Mouse (Mus musculus) liver, embryonic 11.5 days (tissue): ENCODE data around the gene Dab1. TPM values are rescaled to one million over a fixed set of nuclear protein-coding genes. Genes with fewer than 3 reads are reported as not detected.

Experiments used
- ATAC-seq: fragments of 200-750 bp; cut with Nextera tagmentation; replicated peaks from 2 replicates; pipeline ENCODE4 v1.8.0; 2017; ENCODE audit warnings: moderate number of reproducible peaks, mild to moderate bottlenecking, moderate TSS enrichment, moderate library complexity; ENCODE audit not compliant: low FRiP score
- DNase-seq: peaks from one replicate; pipeline ENCODE4 v3.0.0-alpha.2; 2017; ENCODE audit warnings: low spot score
- H3K27ac ChIP-seq: fragments of 300-500 bp; sonication (generic); 2 replicates; pipeline ENCODE4 v1.5.1; 2014; ENCODE audit warnings: mild to moderate bottlenecking, low read depth, low read length, control low read depth
- H3K27me3 ChIP-seq: fragments of 300-500 bp; sonication (generic); replicated peaks from 2 replicates; pipeline ENCODE4 v1.6.1; 2014; ENCODE audit warnings: low read length, mixed read lengths; ENCODE audit not compliant: control insufficient read depth, insufficient read depth
- H3K36me3 ChIP-seq: fragments of 300-500 bp; sonication (generic); 2 replicates; pipeline ENCODE4 v1.6.1; 2014; ENCODE audit warnings: mild to moderate bottlenecking, low read length, moderate library complexity, mixed read lengths; ENCODE audit not compliant: control insufficient read depth, insufficient read depth
- H3K4me1 ChIP-seq: fragments of 300-500 bp; sonication (generic); replicated peaks from 2 replicates; pipeline ENCODE4 v1.6.1; 2014; ENCODE audit warnings: low read length, mixed read lengths; ENCODE audit not compliant: control insufficient read depth, insufficient read depth
- H3K4me2 ChIP-seq: fragments of 300-500 bp; sonication (generic); 2 replicates; pipeline ENCODE4 v1.6.1; 2014; ENCODE audit warnings: mild to moderate bottlenecking, control low read depth, moderate library complexity
- H3K4me3 ChIP-seq: fragments of 300-500 bp; sonication (generic); 2 replicates; pipeline ENCODE4 v1.5.1; 2014; ENCODE audit warnings: low read depth, low read length, control low read depth
- H3K9ac ChIP-seq: fragments of 300-500 bp; sonication (generic); 2 replicates; pipeline ENCODE4 v1.6.1; 2014; ENCODE audit warnings: low read depth, low read length, control low read depth
- H3K9me3 ChIP-seq: fragments of 300-500 bp; sonication (generic); 2 replicates; pipeline ENCODE4 v1.6.1; 2016; ENCODE audit warnings: low read length, inconsistent platforms, mixed read lengths; ENCODE audit not compliant: control insufficient read depth
- WGBS: fragments of 180-500 bp; shearing (Covaris S2); extraction: QIAGEN DNeasy Blood & Tissue Kit; methylation state at CpG from one replicate; pipeline ENCODE4 v1.1.7; 2014; 5-methylcytosine and 5-hydroxymethylcytosine counted together
- polyA plus RNA-seq: library from polyadenylated mRNA; unstranded; fragments of >200 nt; fragmentation: Nextera tagmentation; extraction: Ambion mirVana; gene quantifications from 2 replicates; pipeline ENCODE4 v1.2.1, GENCODE M21; 2014

Gene Dab1
- polyA plus RNA-seq, 1 experiment from 2014 or later, result 1.8 TPM

DNA sequence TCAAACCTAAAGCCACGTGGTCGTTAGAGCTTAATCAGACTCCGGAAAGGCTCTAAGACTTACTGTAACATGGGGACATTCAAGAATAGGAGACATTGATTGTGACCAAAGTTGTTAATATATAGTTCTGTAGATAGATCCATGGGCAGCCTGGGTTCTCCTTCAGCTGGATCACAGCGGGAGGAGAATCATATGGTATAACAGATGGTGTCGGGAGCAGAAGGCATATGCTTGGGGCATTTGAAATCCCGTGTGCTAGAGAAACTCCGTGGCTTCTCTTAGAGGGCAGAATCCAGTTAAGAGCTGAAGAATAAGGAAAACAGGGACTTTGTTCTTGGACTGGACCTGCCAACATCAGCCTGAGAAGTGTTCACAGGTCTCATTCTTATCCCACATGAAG is 904.6 kb downstream of the Dab1 start:
- Histone ChIP-seq H3K4me1 (no peaks in the 10 kb centered on the region), H3K4me3 (no peak overlapping the region), H3K4me2 (no peak overlapping the region), H3K36me3 (no peaks in the 10 kb centered on the region), H3K27ac (no peak overlapping the region), H3K27me3 (no peaks in the 10 kb centered on the region), H3K9me3 (no peaks in the 10 kb centered on the region), H3K9ac (no peak overlapping the region)
- 85% methylated on average over 7 of the region's 7 CpGs for WGBS
- no peak for DNase-seq
- ATAC-seq, result no peak

DNA sequence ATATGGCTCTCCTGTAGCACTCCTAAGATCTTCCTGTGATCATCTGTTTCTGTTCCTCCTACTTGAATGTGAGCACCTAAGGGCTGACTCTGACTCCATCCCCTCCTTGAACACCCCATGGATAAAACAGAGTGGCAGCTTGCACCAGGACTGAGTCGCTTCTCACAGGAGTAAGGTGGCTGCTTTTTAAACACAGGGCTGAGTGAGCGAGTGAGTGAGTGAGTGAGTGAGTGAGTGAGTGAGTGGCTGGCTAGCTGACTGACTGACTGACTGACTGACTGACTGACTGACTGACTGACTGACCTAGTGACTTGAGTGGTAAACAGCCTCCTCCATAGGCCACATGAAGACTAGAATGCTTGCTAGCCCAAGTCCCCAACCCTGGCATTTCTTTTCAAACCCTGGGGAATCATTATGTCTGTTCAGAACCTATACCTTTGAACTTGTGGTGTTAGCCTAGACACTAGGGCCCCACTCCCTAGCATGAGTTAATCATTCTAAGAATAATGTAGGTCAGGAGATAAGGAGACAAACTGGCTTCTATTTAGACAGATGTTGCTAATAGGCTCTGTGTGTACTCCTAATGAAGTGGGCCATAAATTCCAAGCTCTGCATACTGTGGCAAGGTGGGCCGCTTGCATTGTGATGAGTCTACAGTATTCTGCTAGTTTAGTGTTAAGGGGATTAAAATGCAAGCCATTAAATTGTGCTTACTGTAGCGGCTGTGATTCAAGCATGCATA is 910.9 kb downstream of the Dab1 start:
- ATAC-seq, result no peak
- Histone ChIP-seq H3K9ac (no peak overlapping the region), H3K4me3 (no peak overlapping the region), H3K36me3 (no peaks in the 10 kb centered on the region), H3K4me1 (no peaks in the 10 kb centered on the region), H3K27ac (no peak overlapping the region), H3K4me2 (no peak overlapping the region), H3K9me3 (no peaks in the 10 kb centered on the region), H3K27me3 (no peaks in the 10 kb centered on the region)
- 63% methylated on average over 4 of the region's 4 CpGs for WGBS
- no peak for DNase-seq

DNA sequence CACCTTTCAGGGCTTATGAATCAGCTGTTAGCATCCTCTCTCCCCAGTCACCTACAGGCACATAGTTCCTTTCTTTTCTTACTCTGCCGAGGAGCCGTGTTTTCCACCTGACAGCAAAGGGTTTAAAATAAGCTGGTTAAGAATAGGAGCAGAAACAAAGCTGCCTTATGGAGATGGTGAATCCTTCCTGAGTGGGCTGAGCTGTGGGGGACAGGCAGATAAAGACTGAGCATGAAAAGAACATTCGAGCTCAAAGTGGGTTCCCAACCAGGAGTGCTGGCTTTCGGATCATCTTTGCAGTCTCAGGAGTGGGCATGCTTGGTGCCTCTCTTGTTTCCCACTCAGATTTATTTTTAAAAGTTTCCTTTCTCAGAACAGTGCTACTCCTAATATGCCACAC is 913.7 kb downstream of the Dab1 start:
- H3K9me3 ChIP-seq, result no peaks in the 10 kb centered on the region
- 85% methylated on average over 4 of the region's 4 CpGs for WGBS
- H3K36me3 ChIP-seq, result no peaks in the 10 kb centered on the region
- H3K27me3 ChIP-seq, result no peaks in the 10 kb centered on the region
- no peak overlapping the region for H3K4me2 ChIP-seq
- no peak overlapping the region for H3K4me3 ChIP-seq
- DNase-seq, result no peak
- H3K27ac ChIP-seq, result no peak overlapping the region
- H3K4me1 ChIP-seq, result no peaks in the 10 kb centered on the region
- H3K9ac ChIP-seq, result no peak overlapping the region
- ATAC-seq, result no peak

GRCm38 (mm10) chr4:104538420-104538819 is 919.3 kb downstream of the Dab1 start:
- DNase-seq, result no peak
- no peak for ATAC-seq
- Histone ChIP-seq H3K9ac (no peak overlapping the region), H3K9me3 (no peaks in the 10 kb centered on the region), H3K27me3 (no peaks in the 10 kb centered on the region), H3K27ac (no peak overlapping the region), H3K4me1 (no peaks in the 10 kb centered on the region), H3K4me2 (no peak overlapping the region), H3K4me3 (no peak overlapping the region), H3K36me3 (no peaks in the 10 kb centered on the region)
- WGBS, result 83% methylated on average over 3 of the region's 3 CpGs

DNA sequence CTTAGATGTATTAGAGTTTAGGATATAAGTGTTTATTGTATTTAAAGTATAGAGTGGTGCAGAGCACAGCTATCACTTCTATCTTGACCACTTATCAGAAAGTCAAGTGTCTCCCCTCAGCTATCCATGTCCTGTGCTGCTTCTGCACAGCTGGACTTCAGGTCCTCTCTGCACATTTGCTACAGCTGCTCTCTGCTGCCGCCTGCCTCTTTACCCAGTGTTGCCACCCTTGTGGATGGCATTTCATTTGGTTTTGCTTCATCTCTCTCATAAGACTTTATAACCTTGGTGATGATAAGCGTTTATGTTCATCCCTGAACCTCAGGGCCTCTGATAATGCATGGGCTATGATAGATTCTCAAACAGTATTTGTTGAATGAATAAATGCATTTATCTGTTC is 919.9 kb downstream of the Dab1 start:
- no peak for ATAC-seq
- 79% methylated on average over 2 of the region's 2 CpGs for WGBS
- no peaks in the 10 kb centered on the region for H3K4me1 ChIP-seq

DNA sequence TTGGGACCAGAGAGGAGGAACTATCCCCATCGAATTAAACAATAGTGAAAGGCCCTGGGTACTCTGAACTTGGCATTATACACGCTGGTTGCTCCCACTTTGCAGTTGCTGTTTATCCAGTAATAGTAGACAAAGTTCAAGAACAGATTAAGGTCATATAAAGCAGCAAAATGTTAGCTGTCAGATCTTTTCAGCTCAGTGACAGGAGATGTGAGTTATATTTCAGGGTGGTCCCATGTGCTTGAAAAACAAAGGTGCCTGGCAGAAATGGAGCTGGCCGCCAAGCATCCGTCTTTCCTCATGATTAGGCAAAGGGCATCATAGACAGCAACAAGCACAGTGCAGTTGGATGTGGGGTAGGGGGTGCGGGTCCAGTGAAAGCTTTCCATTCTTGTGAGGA is 927.9 kb downstream of the Dab1 start:
- H3K4me1 ChIP-seq, result no peaks in the 10 kb centered on the region
- H3K4me2 ChIP-seq, result no peak overlapping the region
- WGBS, result 73% methylated on average over 5 of the region's 5 CpGs
- H3K4me3 ChIP-seq, result no peak overlapping the region
- no peak overlapping the region for H3K9ac ChIP-seq
- DNase-seq, result no peak
- no peak for ATAC-seq
- no peak overlapping the region for H3K27ac ChIP-seq
- H3K9me3 ChIP-seq, result no peaks in the 10 kb centered on the region
- no peaks in the 10 kb centered on the region for H3K27me3 ChIP-seq
- H3K36me3 ChIP-seq, result no peaks in the 10 kb centered on the region

More for the DNA sequence above, 919.9 kb downstream of the Dab1 start:
- H3K4me3 ChIP-seq, result no peak overlapping the region
- no peaks in the 10 kb centered on the region for H3K36me3 ChIP-seq
- H3K27ac ChIP-seq, result no peak overlapping the region
- H3K4me2 ChIP-seq, result no peak overlapping the region
- no peak for DNase-seq
- no peaks in the 10 kb centered on the region for H3K27me3 ChIP-seq
- no peak overlapping the region for H3K9ac ChIP-seq
- no peaks in the 10 kb centered on the region for H3K9me3 ChIP-seq

DNA sequence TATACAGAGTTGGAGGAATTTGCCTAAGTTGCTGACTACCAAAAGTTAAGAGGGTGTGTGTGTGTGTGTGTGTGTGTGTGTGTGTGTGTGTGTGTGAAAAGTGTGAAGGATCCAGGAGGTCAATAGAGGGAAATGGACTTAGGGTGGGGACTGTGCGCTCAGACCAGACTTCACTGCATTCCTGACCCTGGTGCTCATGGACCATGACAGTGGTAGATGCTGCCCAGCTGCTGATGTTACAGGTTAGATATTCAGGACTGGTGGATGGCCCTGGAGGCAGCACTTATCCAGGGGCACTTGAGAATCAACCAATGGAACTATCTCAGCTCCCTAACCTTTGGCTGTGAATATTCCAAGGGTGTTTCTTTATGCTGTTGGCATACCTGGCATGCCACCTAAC is 929.1 kb downstream of the Dab1 start:
- H3K27me3 ChIP-seq, result no peaks in the 10 kb centered on the region
- H3K4me1 ChIP-seq, result no peaks in the 10 kb centered on the region
- WGBS, result 81% methylated on average over 1 of the region's 1 CpGs
- H3K27ac ChIP-seq, result no peak overlapping the region
- no peak overlapping the region for H3K4me2 ChIP-seq
- no peak overlapping the region for H3K4me3 ChIP-seq
- no peak for DNase-seq
- no peak for ATAC-seq
- H3K36me3 ChIP-seq, result no peaks in the 10 kb centered on the region
- H3K9me3 ChIP-seq, result no peaks in the 10 kb centered on the region
- H3K9ac ChIP-seq, result no peak overlapping the region

GRCm38 (mm10) chr4:104550581-104551205 is 931.5 kb downstream of the Dab1 start:
- Histone ChIP-seq H3K9me3 (no peaks in the 10 kb centered on the region), H3K36me3 (no peaks in the 10 kb centered on the region), H3K27me3 (no peaks in the 10 kb centered on the region), H3K4me3 (no peak overlapping the region), H3K27ac (no peak overlapping the region), H3K9ac (no peak overlapping the region), H3K4me1 (no peaks in the 10 kb centered on the region), H3K4me2 (no peak overlapping the region)
- WGBS, result 58% methylated on average over 4 of the region's 4 CpGs
- DNase-seq, result no peak
- ATAC-seq, result no peak
